37 mouse cellular contexts compared by ENCODE assay signal in the genomic region with DNA sequence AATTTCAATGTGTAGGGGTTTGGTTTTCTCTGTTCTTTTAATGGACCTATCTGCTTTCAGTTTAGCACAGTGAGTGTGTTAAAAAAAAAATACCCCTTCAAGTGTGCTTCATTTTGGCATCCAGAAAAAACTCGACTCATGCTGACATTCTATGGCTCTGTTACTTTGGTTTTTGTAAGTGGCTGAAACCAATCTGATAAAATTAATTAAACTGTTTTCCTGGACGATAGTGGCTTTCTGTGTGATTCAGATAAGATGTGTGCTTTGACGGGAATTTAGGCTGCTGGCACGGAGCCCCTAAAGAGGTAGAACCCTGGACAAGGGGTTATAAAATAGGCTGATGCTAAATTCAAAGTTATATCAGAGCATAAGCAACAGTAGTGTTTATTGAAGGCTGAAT. TPM values are rescaled to one million over a fixed set of nuclear protein-coding genes. Genes with fewer than 3 reads are reported as not detected.
"Had no signal": no experiment of that assay in that cellular context is flagged by ENCODE, and none has a peak within 500 bp of the region (broad histone marks: within the 10 kb centered on the region; RNA-seq: fewer than 3 reads in every experiment).

No protein-coding gene starts in this region.

- ATAC-seq: hindbrain, postnatal 0 days; intestine, embryonic 16.5 days; liver, embryonic 12.5 days had no signal

- H3K9ac ChIP-seq: heart, embryonic 13.5 days; heart, embryonic 15.5 days; hindbrain, embryonic 12.5 days; hindbrain, embryonic 14.5 days; limb, embryonic 12.5 days; liver, embryonic 12.5 days had no signal

- H3K27me3 ChIP-seq: heart, embryonic 13.5 days; heart, embryonic 15.5 days; hindbrain, embryonic 12.5 days; limb, embryonic 12.5 days; liver, embryonic 12.5 days had no signal

- H3K9me3 ChIP-seq: heart, embryonic 15.5 days; hindbrain, embryonic 10.5 days; hindbrain, embryonic 12.5 days; limb, embryonic 10.5 days; limb, embryonic 12.5 days; liver, embryonic 12.5 days had no signal

- H3K4me3 ChIP-seq: heart, adult 2 months; heart, embryonic 13.5 days; heart, embryonic 15.5 days; hindbrain, embryonic 10.5 days; hindbrain, embryonic 12.5 days; layer of hippocampus, adult 2 months; left cerebral cortex, adult 2 months; limb, embryonic 10.5 days; limb, embryonic 12.5 days; liver, embryonic 12.5 days had no signal

- H3K36me3 ChIP-seq: heart, embryonic 13.5 days; heart, embryonic 15.5 days; hindbrain, embryonic 10.5 days; hindbrain, embryonic 12.5 days; limb, embryonic 10.5 days; limb, embryonic 12.5 days; liver, embryonic 12.5 days had no signal

- H3K27ac ChIP-seq: heart, adult 2 months; heart, embryonic 13.5 days; heart, embryonic 15.5 days; hindbrain, embryonic 10.5 days; hindbrain, embryonic 12.5 days; hindbrain, embryonic 14.5 days; hindbrain, postnatal 0 days; layer of hippocampus, adult 2 months; left cerebral cortex, adult 2 months; limb, embryonic 10.5 days; limb, embryonic 12.5 days; liver, embryonic 12.5 days had no signal

- H3K4me1 ChIP-seq: heart, embryonic 13.5 days; heart, embryonic 15.5 days; hindbrain, embryonic 10.5 days; hindbrain, embryonic 12.5 days; limb, embryonic 10.5 days; limb, embryonic 12.5 days; liver, embryonic 12.5 days had no signal

- H3K4me2 ChIP-seq: heart, embryonic 11.5 days; heart, embryonic 13.5 days; heart, embryonic 15.5 days; hindbrain, embryonic 12.5 days; hindbrain, embryonic 14.5 days; limb, embryonic 12.5 days; liver, embryonic 12.5 days had no signal

- DNase-seq: gastrocnemius, postnatal 14 days; gastrocnemius, postnatal 36 days; heart, adult 11 months; heart, adult 2 months; heart, postnatal 14 days; heart, postnatal 36 days; kidney, adult 11 months; kidney, adult 2 months; kidney, postnatal 10 days; kidney, postnatal 25 days; kidney, postnatal 4 days; liver had no signal

RNA-seq across cellular contexts. Expression of gene Olfr419, which starts 17.3 kb away (rescaled TPM):
- total RNA-seq: gastrocnemius, adult 18-20 months; gastrocnemius, adult 8-10 months; gastrocnemius, postnatal 14 days; gastrocnemius, postnatal 36 days; heart, adult 2 months; heart, postnatal 14 days; heart, postnatal 36 days; hindbrain, postnatal 0 days; layer of hippocampus, adult 2 months; layer of hippocampus, postnatal 10 days; layer of hippocampus, postnatal 25 days; left cerebral cortex, adult 2 months; left cerebral cortex, postnatal 14 days; left cerebral cortex, postnatal 36 days had no signal
- polyA plus RNA-seq: gonadal fat pad, adult 2 months; heart, adult 2 months; heart, embryonic 11.5 days; heart, embryonic 13.5 days; heart, embryonic 15.5 days; heart, postnatal 0 days; hindbrain, embryonic 10.5 days; hindbrain, embryonic 12.5 days; hindbrain, embryonic 14.5 days; hindbrain, postnatal 0 days; intestine, embryonic 14.5 days; intestine, embryonic 16.5 days; kidney, adult 2 months; kidney, embryonic 14.5 days; kidney, embryonic 16.5 days; limb, embryonic 10.5 days; limb, embryonic 12.5 days; limb, embryonic 14.5 days had no signal
